Mouse (Mus musculus) hindbrain, embryonic 11.5 days (tissue): Measurements from ENCODE around the gene Asb18. TPM values are rescaled to one million over a fixed set of nuclear protein-coding genes. Genes with fewer than 3 reads are reported as not detected.

ENCODE experiments used
- ATAC-seq: fragments of 200-750 bp; cut with Nextera tagmentation; 2 replicates; pipeline ENCODE4 v1.8.0; 2017; ENCODE audit warnings: mild to moderate bottlenecking, moderate TSS enrichment, moderate library complexity; ENCODE audit not compliant: low FRiP score
- DNase-seq: peaks from one replicate; pipeline ENCODE4 v3.0.0-alpha.2; 2015; ENCODE audit warnings: low spot score
- H3K27ac ChIP-seq: fragments of 300-500 bp; sonication (generic); 2 replicates; pipeline ENCODE4 v1.5.1; 2014; ENCODE audit warnings: mild to moderate bottlenecking, low read depth, low read length
- H3K27me3 ChIP-seq: fragments of 300-500 bp; sonication (generic); 2 replicates; pipeline ENCODE4 v1.6.1; 2014; ENCODE audit warnings: mild to moderate bottlenecking, low read length, moderate library complexity, mixed read lengths; ENCODE audit not compliant: control insufficient read depth, insufficient read depth
- H3K36me3 ChIP-seq: fragments of 300-500 bp; sonication (generic); 2 replicates; pipeline ENCODE4 v1.6.1; 2014; ENCODE audit warnings: mild to moderate bottlenecking, low read length, moderate library complexity, mixed read lengths; ENCODE audit not compliant: control insufficient read depth, insufficient read depth
- H3K4me1 ChIP-seq: fragments of 300-500 bp; sonication (generic); replicated peaks from 2 replicates; pipeline ENCODE4 v1.6.1; 2014; ENCODE audit warnings: low read length, mixed read lengths; ENCODE audit not compliant: control insufficient read depth, insufficient read depth
- H3K4me2 ChIP-seq: fragments of 300-500 bp; sonication (generic); replicated peaks from 2 replicates; pipeline ENCODE4 v1.6.1; 2014; ENCODE audit warnings: mild to moderate bottlenecking, low read depth, low read length
- H3K4me3 ChIP-seq: fragments of 300-500 bp; sonication (generic); 2 replicates; pipeline ENCODE4 v1.5.1; 2014; ENCODE audit warnings: low read depth, low read length
- H3K9ac ChIP-seq: fragments of 300-500 bp; sonication (generic); 2 replicates; pipeline ENCODE4 v1.6.1; 2014; ENCODE audit warnings: low read depth, low read length
- H3K9me3 ChIP-seq: fragments of 300-500 bp; sonication (generic); 2 replicates; pipeline ENCODE4 v1.6.1; 2016; ENCODE audit warnings: low read length; ENCODE audit not compliant: control insufficient read depth
- WGBS: fragments of 180-500 bp; shearing (Covaris S2); extraction: QIAGEN DNeasy Blood & Tissue Kit; methylation state at CpG from one replicate; pipeline ENCODE4 v1.1.7; 2014; 5-methylcytosine and 5-hydroxymethylcytosine counted together
- polyA plus RNA-seq: library from polyadenylated mRNA; unstranded; fragments of >200 nt; fragmentation: Nextera tagmentation; extraction: Ambion mirVana; gene quantifications from 2 replicates; pipeline ENCODE4 v1.2.1, GENCODE M21; 2014

Asb18 gene
- polyA plus RNA-seq, 1 experiment from 2014 or later: 0.19 TPM

- H3K4me3 ChIP-seq: no peak overlapping the region
- H3K27ac ChIP-seq: no peak overlapping the region
- no peak overlapping the region for H3K4me2 ChIP-seq
- no peak overlapping the region for H3K9ac ChIP-seq
- ATAC-seq (no peak), DNase-seq (no peak)
- WGBS: 81% methylated on average over 6 of the region's 6 CpGs
- H3K27me3 ChIP-seq: peaks cover 35% of the 10 kb centered on the region
- H3K36me3 ChIP-seq: no peaks in the 10 kb centered on the region
- H3K9me3 ChIP-seq: no peaks in the 10 kb centered on the region
- peaks cover 11% of the 10 kb centered on the region; the same call in 1 of the 2 replicates for H3K4me1 ChIP-seq
These were observed 95.3 kb downstream of the Asb18 start for GRCm38 (mm10) chr1:89919206-89919605.

- no peak overlapping the region for H3K9ac ChIP-seq
- ATAC-seq (no peak), DNase-seq (no peak)
- H3K4me1 ChIP-seq: peaks cover 3% of the 10 kb centered on the region; the same call in 1 of the 2 replicates
- peaks cover 25% of the 10 kb centered on the region for H3K27me3 ChIP-seq
- no peaks in the 10 kb centered on the region for H3K9me3 ChIP-seq
- no peaks in the 10 kb centered on the region for H3K36me3 ChIP-seq
- no peak overlapping the region for H3K27ac ChIP-seq
- no peak overlapping the region for H3K4me2 ChIP-seq
- H3K4me3 ChIP-seq: no peak overlapping the region
- 40% methylated on average over 18 of the region's 18 CpGs for WGBS
These were observed 96.4 kb downstream of the Asb18 start for GRCm38 (mm10) chr1:89918111-89918510.

- H3K27me3 ChIP-seq: peaks cover 2% of the 10 kb centered on the region; the same call in 1 of the 2 replicates
- WGBS: 83% methylated on average over 4 of the region's 4 CpGs
- no peaks in the 10 kb centered on the region for H3K36me3 ChIP-seq
These were observed 100.9 kb downstream of the Asb18 start for GRCm38 (mm10) chr1:89913611-89914010.

GRCm38 (mm10) chr1:89912392-89912791 is 102.1 kb downstream of the Asb18 start:
- Histone ChIP-seq H3K4me3 (no peak overlapping the region), H3K9ac (no peak overlapping the region), H3K27ac (no peak overlapping the region), H3K36me3 (no peaks in the 10 kb centered on the region), H3K27me3 (no peaks in the 10 kb centered on the region), H3K9me3 (no peaks in the 10 kb centered on the region), H3K4me2 (no peak overlapping the region), H3K4me1 (no peaks in the 10 kb centered on the region; the same call in 1 of the 2 replicates)
- whole genome bisulfite sequencing: 38% methylated on average over 5 of the region's 5 CpGs
- ATAC-seq (no peak), DNase-seq (no peak)

More at GRCm38 (mm10) chr1:89913611-89914010, 100.9 kb downstream of the Asb18 start:
- DNase-seq (no peak), ATAC-seq (no peak)
- Histone ChIP-seq H3K9me3 (no peaks in the 10 kb centered on the region), H3K9ac (no peak overlapping the region), H3K4me1 (no peaks in the 10 kb centered on the region; the same call in 1 of the 2 replicates), H3K4me3 (no peak overlapping the region), H3K27ac (no peak overlapping the region), H3K4me2 (no peak overlapping the region)

GRCm38 (mm10) chr1:89909796-89910195 is 104.7 kb downstream of the Asb18 start:
- Histone ChIP-seq H3K9me3 (no peaks in the 10 kb centered on the region), H3K9ac (no peak overlapping the region), H3K4me2 (no peak overlapping the region), H3K4me3 (no peak overlapping the region), H3K36me3 (no peaks in the 10 kb centered on the region), H3K4me1 (no peaks in the 10 kb centered on the region; the same call in 1 of the 2 replicates), H3K27me3 (no peaks in the 10 kb centered on the region), H3K27ac (no peak overlapping the region)
- WGBS: 89% methylated on average over 8 of the region's 8 CpGs
- no peak for DNase-seq
- ATAC-seq: no peak

GRCm38 (mm10) chr1:89902641-89903040 is 111.8 kb downstream of the Asb18 start:
- no peak overlapping the region for H3K27ac ChIP-seq
- H3K9me3 ChIP-seq: no peaks in the 10 kb centered on the region
- no peak for DNase-seq
- no peak overlapping the region for H3K9ac ChIP-seq
- no peaks in the 10 kb centered on the region for H3K36me3 ChIP-seq
- 89% methylated on average over 1 of the region's 1 CpGs for WGBS
- H3K4me1 ChIP-seq: no peaks in the 10 kb centered on the region
- H3K4me3 ChIP-seq: no peak overlapping the region
- H3K4me2 ChIP-seq: no peak overlapping the region
- ATAC-seq: no peak
- H3K27me3 ChIP-seq: no peaks in the 10 kb centered on the region

- Histone ChIP-seq H3K4me2 (no peak overlapping the region), H3K27ac (no peak overlapping the region), H3K9me3 (no peaks in the 10 kb centered on the region), H3K9ac (no peak overlapping the region), H3K27me3 (no peaks in the 10 kb centered on the region), H3K4me3 (no peak overlapping the region), H3K36me3 (no peaks in the 10 kb centered on the region), H3K4me1 (no peaks in the 10 kb centered on the region)
- no peak for DNase-seq
- no peak for ATAC-seq
- 95% methylated on average over 2 of the region's 2 CpGs for WGBS
These were observed 112.2 kb downstream of the Asb18 start for GRCm38 (mm10) chr1:89902236-89902635.

GRCm38 (mm10) chr1:89901381-89901780 is 113.1 kb downstream of the Asb18 start:
- ATAC-seq (no peak), DNase-seq (no peak)
- Histone ChIP-seq H3K27ac (no peak overlapping the region), H3K36me3 (no peaks in the 10 kb centered on the region), H3K27me3 (no peaks in the 10 kb centered on the region), H3K9ac (no peak overlapping the region), H3K4me1 (no peaks in the 10 kb centered on the region), H3K4me3 (no peak overlapping the region), H3K4me2 (no peak overlapping the region), H3K9me3 (no peaks in the 10 kb centered on the region)
- 83% methylated on average over 4 of the region's 4 CpGs for WGBS
